Mouse (Mus musculus) intestine, embryonic 14.5 days (tissue): ENCODE results near the gene Sdcbp2. TPM values are rescaled to one million over a fixed set of nuclear protein-coding genes. Genes with fewer than 3 reads are reported as not detected.
A peak's percentile ranks its signal among the peaks of the same experiment; 100 is the strongest.

Experiments used
- ATAC-seq: fragments of 200-750 bp; cut with Nextera tagmentation; replicated peaks from 2 replicates; pipeline ENCODE4 v1.8.0; 2017; ENCODE audit warnings: low read depth, moderate number of reproducible peaks, moderate TSS enrichment, moderate library complexity; ENCODE audit not compliant: low FRiP score, low TSS enrichment
- DNase-seq: peaks from one replicate; pipeline ENCODE4 v3.0.0-alpha.2; 2018; ENCODE audit warnings: low spot score
- H3K27ac ChIP-seq: fragments of 300-500 bp; sonication (generic); 2 replicates; pipeline ENCODE4 v1.5.1; 2014; ENCODE audit warnings: low read depth, mild to moderate bottlenecking, control low read depth
- H3K27me3 ChIP-seq: fragments of 300-500 bp; sonication (generic); replicated peaks from 2 replicates; pipeline ENCODE4 v1.6.1; 2014; ENCODE audit warnings: low read length, control low read depth; ENCODE audit not compliant: control insufficient read depth, insufficient read depth
- H3K36me3 ChIP-seq: fragments of 300-500 bp; sonication (generic); 2 replicates; pipeline ENCODE4 v1.6.1; 2014; ENCODE audit warnings: low read length, control low read depth; ENCODE audit not compliant: control insufficient read depth, insufficient read depth
- H3K4me1 ChIP-seq: fragments of 300-500 bp; sonication (generic); replicated peaks from 2 replicates; pipeline ENCODE4 v1.6.1; 2014; ENCODE audit warnings: low read length, control low read depth, mixed read lengths; ENCODE audit not compliant: control insufficient read depth, insufficient read depth
- H3K4me2 ChIP-seq: fragments of 300-500 bp; sonication (generic); 2 replicates; pipeline ENCODE4 v1.6.1; 2014; ENCODE audit warnings: low read length
- H3K4me3 ChIP-seq: fragments of 300-500 bp; sonication (generic); 2 replicates; pipeline ENCODE4 v1.5.1; 2014; ENCODE audit warnings: low read depth, low read length, control low read depth, mixed read lengths
- H3K9ac ChIP-seq: fragments of 300-500 bp; sonication (generic); 2 replicates; pipeline ENCODE4 v1.6.1; 2014; ENCODE audit warnings: mild to moderate bottlenecking, low read length
- H3K9me3 ChIP-seq: fragments of 300-500 bp; sonication (generic); 2 replicates; pipeline ENCODE4 v1.6.1; 2016; ENCODE audit warnings: low read length, control low read depth; ENCODE audit not compliant: control insufficient read depth
- WGBS: fragments of 180-500 bp; shearing (Covaris S2); extraction: QIAGEN DNeasy Blood & Tissue Kit; methylation state at CpG from one replicate; pipeline ENCODE4 v1.1.7; 2014; 5-methylcytosine and 5-hydroxymethylcytosine counted together
- polyA plus RNA-seq: library from polyadenylated mRNA; unstranded; fragments of >200 nt; fragmentation: Nextera tagmentation; extraction: Ambion mirVana; gene quantifications from 2 replicates; pipeline ENCODE4 v1.2.1, GENCODE M21; 2014

Sdcbp2 gene
- polyA plus RNA-seq, 1 experiment from 2014 or later, result 9.5 TPM

DNA sequence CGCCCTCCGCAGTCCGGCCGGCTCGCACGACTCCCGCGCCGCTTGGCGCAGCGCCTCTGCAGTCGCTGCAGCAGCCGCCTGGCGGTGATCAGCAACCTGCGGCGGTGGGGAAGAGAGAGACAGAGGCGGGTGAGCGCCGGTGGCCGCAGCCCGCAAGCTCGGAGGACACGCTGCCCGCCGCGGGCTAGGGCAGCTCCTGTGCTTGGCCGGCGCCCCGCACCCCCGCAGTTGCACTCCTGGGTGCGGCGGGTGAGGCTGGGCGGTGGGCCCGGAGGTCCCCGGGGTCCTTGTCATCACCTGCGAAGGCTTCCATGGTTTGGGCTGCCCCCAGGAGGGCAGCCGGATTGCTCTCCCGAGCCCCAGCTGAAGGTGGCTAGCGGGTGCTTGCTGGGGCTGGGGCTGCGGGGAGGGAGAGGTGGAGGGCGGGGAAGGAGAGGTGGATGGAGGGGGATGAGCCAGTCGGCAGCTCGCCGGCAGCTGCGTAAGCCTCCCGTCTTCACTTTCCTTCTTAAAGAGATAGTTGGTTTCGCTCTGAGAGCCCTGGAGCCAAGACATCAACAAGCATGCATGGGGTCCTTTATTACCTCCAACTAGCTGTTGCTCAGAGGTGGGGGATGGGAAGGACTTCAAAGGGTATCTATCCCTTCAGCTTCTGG lies 59.9 kb downstream of the Sdcbp2 start, which contains the start of gene Snph:
TSS of gene Snph (minus strand) at position 435 of the 656 bp plus-strand sequence.
- Histone ChIP-seq H3K36me3 (no peaks in the 10 kb centered on the region), H3K4me3 (peak within 1 kb of the TSS; percentile 64), H3K9me3 (no peaks in the 10 kb centered on the region), H3K4me1 (no peaks in the 10 kb centered on the region), H3K27me3 (peaks cover 7% of the 10 kb centered on the region), H3K27ac (no peak within 1 kb of the TSS), H3K4me2 (peak within 1 kb of the TSS; percentile 96), H3K9ac (peak within 1 kb of the TSS; percentile 60)
- peak; percentile 79 for DNase-seq
- under 1% methylated on average over 47 of the region's 47 CpGs for WGBS
- peak; percentile 72 for ATAC-seq

- Histone ChIP-seq H3K4me2 (no peak overlapping the region), H3K27ac (no peak overlapping the region), H3K9ac (no peak overlapping the region), H3K27me3 (peaks cover 7% of the 10 kb centered on the region), H3K4me1 (no peaks in the 10 kb centered on the region), H3K36me3 (no peaks in the 10 kb centered on the region), H3K4me3 (no peak overlapping the region), H3K9me3 (no peaks in the 10 kb centered on the region)
- 48% methylated on average over 5 of the region's 5 CpGs for WGBS
- ATAC-seq (no peak), DNase-seq (no peak)
Measured at GRCm38 (mm10) chr2:151632982-151633381, 60.6 kb downstream of the Sdcbp2 start.

DNA sequence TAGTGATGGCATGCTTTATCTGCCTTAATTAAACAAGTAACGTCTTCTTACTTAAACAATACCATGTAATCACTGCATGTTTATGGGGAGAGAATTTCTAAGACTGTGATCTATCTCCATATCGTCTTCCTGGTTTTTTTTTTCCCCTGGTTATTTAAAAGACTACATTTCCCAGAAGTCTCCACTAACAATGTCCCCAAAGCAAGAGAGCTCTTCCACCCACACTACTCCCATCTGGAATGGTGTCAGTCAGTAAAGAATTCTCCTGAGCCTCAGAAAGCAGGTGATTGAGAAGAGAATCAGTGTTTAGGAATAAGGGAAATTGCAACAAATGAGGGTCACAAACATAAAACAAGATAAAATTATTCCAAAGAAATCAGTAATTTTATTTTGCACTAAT lies 62.5 kb downstream of the Sdcbp2 start:
- DNase-seq, result no peak
- WGBS, result 34% methylated on average over 2 of the region's 2 CpGs
- no peak for ATAC-seq
- no peaks in the 10 kb centered on the region for H3K36me3 ChIP-seq
- no peak overlapping the region for H3K4me2 ChIP-seq
- no peaks in the 10 kb centered on the region for H3K4me1 ChIP-seq
- H3K9me3 ChIP-seq, result no peaks in the 10 kb centered on the region
- H3K27ac ChIP-seq, result no peak overlapping the region
- peaks cover 7% of the 10 kb centered on the region for H3K27me3 ChIP-seq
- no peak overlapping the region for H3K4me3 ChIP-seq
- H3K9ac ChIP-seq, result no peak overlapping the region

DNA sequence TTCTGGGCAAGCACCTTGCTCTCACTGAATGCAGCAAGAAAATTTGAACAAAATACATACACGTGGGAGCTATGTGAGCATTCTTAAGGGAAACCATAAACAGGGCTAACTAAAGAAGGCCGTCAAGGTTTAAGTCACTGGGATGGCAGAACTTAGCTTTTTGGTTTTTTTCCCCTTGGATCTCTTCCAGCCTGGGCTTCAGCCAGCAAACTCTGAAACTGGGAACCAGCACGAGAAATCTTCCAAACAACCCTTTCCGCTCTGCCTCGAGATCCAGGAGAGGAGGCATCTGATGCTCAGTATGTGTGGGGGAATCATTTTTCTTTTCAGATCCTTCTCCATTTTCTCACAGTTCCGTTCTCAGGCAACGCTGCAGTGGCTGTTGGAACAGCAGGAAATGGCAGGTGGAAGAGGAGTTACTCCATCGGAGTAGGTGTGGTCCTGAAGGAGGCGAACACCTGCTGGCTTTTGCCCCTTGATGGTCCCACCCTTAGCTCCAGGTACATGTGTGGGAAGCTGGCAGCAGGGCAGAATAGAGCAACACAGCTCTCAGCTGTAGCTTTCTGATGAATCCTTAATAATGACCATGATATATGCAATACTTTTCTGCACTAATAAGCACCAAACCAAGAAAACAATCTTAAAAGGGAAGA lies 63.1 kb downstream of the Sdcbp2 start:
- no peak for DNase-seq
- no peaks in the 10 kb centered on the region for H3K9me3 ChIP-seq
- H3K36me3 ChIP-seq, result no peaks in the 10 kb centered on the region
- no peak overlapping the region for H3K27ac ChIP-seq
- H3K4me3 ChIP-seq, result no peak overlapping the region
- peaks cover 7% of the 10 kb centered on the region for H3K27me3 ChIP-seq
- no peak overlapping the region for H3K4me2 ChIP-seq
- 49% methylated on average over 9 of the region's 9 CpGs for WGBS
- ATAC-seq, result no peak
- no peaks in the 10 kb centered on the region for H3K4me1 ChIP-seq
- H3K9ac ChIP-seq, result no peak overlapping the region

DNA sequence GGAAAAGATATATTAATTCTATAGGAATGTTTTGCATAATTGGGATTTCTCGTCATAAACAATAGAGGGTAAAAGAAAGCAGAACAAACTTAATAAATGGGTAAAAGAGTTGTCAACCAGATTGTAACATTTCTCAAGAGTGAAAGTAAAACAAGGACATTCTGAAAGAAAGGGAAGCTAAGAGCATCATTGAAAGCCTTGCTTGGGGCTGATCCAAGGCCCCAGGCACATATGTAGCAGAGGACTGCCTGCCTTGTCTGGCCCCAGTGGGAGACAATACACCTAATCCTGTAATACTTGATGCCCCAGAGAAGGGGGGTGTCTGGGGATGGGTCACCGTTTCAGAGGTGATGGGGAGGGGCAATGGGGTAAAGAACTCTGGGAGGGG lies 63.6 kb downstream of the Sdcbp2 start:
- Histone ChIP-seq H3K9ac (no peak overlapping the region), H3K4me3 (no peak overlapping the region), H3K4me1 (no peaks in the 10 kb centered on the region), H3K9me3 (no peaks in the 10 kb centered on the region), H3K27ac (no peak overlapping the region), H3K4me2 (no peak overlapping the region), H3K36me3 (no peaks in the 10 kb centered on the region), H3K27me3 (peaks cover 7% of the 10 kb centered on the region)
- 61% methylated on average over 2 of the region's 2 CpGs for WGBS
- no peak for ATAC-seq
- DNase-seq, result no peak

Other genes starting within 250 kb of the Sdcbp2 start
- gene 4921509C19Rik, start 96.5 kb upstream of the Sdcbp2 start, polyA plus RNA-seq, result not detected in 2 replicates
- gene Nsfl1c, start 78.4 kb upstream of the Sdcbp2 start, polyA plus RNA-seq, result 203 and 225 TPM in 2 replicates
- 710 and 737 TPM in 2 replicates for gene Fkbp1a, start 30.1 kb upstream of the Sdcbp2 start, polyA plus RNA-seq
- 2.4 and 2.8 TPM in 2 replicates for gene Snph, start 60.0 kb downstream of the Sdcbp2 start, polyA plus RNA-seq
- gene Rad21l, start 95.9 kb downstream of the Sdcbp2 start, polyA plus RNA-seq, result not detected in 2 replicates
- 2.3 and 2.7 TPM in 2 replicates for gene Tmem74b, start 129.4 kb downstream of the Sdcbp2 start, polyA plus RNA-seq
- 44.3 and 44.6 TPM in 2 replicates for gene Psmf1, start 171.6 kb downstream of the Sdcbp2 start, polyA plus RNA-seq